ENCODE assay signal across 8 mouse cellular contexts in genomic region chr17:80224326-80225116, GRCm38 (mm10). TPM values are rescaled to one million over a fixed set of nuclear protein-coding genes. Genes with fewer than 3 reads are reported as not detected.
A peak's percentile ranks its signal among the peaks of the same experiment; 100 is the strongest.
DNase-seq lines count a peak whose midpoint lies in the region; ATAC-seq lines count a peak whose summit lies in the region.

Gene Gemin6, plus strand, starts transcription at chr17:80224441.

- peak; percentile 97 for ATAC-seq in intestine, embryonic 14.5 days (replicated peaks; ENCODE audit: low FRiP score, low TSS enrichment, low read depth)

- H3K4me1 ChIP-seq in intestine, embryonic 14.5 days (replicated peaks; ENCODE audit: control insufficient read depth, insufficient read depth, low read length) = 0 out of 2 replicates have a peak, but pooled peaks cover 3% of the 10 kb centered on the region

- H3K9me3 ChIP-seq in intestine, embryonic 14.5 days (ENCODE audit: control insufficient read depth, low read length) = no peaks in the 10 kb centered on the region

- H3K27ac ChIP-seq in intestine, embryonic 14.5 days (ENCODE audit: low read depth) = peak within 1 kb of the TSS; percentile 94

- H3K27me3 ChIP-seq in intestine, embryonic 14.5 days (replicated peaks; ENCODE audit: control insufficient read depth, insufficient read depth, low read length) = no peaks in the 10 kb centered on the region

- peak within 1 kb of the TSS; percentile 67 for H3K4me3 ChIP-seq in intestine, embryonic 14.5 days (ENCODE audit: low read depth, low read length)

- peaks cover 12% of the 10 kb centered on the region; the same call in 1 of the 2 replicates for H3K36me3 ChIP-seq in intestine, embryonic 14.5 days (ENCODE audit: control insufficient read depth, insufficient read depth, low read length)

- peak within 1 kb of the TSS; percentile 76 for H3K4me2 ChIP-seq in intestine, embryonic 14.5 days (ENCODE audit: low read length)

- DNase-seq in adrenal gland, adult (ENCODE audit: inconsistent age in 2 of 2, low spot score in 1 of 2) = peak; percentile 88 to 96
- DNase-seq in embryo, embryonic 10.5 days (ENCODE audit: low spot score) = peak; percentile 97
- DNase-seq in gastrocnemius, postnatal 14 days = peak; percentile 73
- DNase-seq in intestine, embryonic 14.5 days (ENCODE audit: low spot score) = peak; percentile 90
- DNase-seq in left cerebral cortex, postnatal 14 days (ENCODE audit: low spot score in 2 of 2) = peak; percentile 85 to 88
- DNase-seq in mesoderm, embryonic 11.5 days (ENCODE audit: low read depth, low spot score) = peak; percentile 92
- DNase-seq in right cerebral cortex, postnatal 36 days (ENCODE audit: low spot score in 2 of 2) = peak; percentile 80 to 91
- peak; percentile 93 for DNase-seq in yolk sac, embryonic 10.5 days (ENCODE audit: low spot score)

- H3K9ac ChIP-seq in intestine, embryonic 14.5 days (ENCODE audit: low read length) = peak within 1 kb of the TSS; percentile 76

- intact Hi-C loops in gastrocnemius, postnatal 14 days (cut with DNase I; ENCODE audit: low total_unique reads) = no loop called here
- intact Hi-C loops in left cerebral cortex, postnatal 14 days (cut with DNase I) = loop anchor here (2.0 kb wide), 1 partner anchor 18 kb away; the partner anchor contains the start of genes Srsf7 and Ttc39d

- WGBS in intestine, embryonic 14.5 days = under 1% methylated on average over 33 of the region's 33 CpGs

RNA-seq across cellular contexts. Expression of gene Gemin6, which starts in this region (rescaled TPM):
- 1 to 10 TPM; 5.3 to 5.5 TPM for total RNA-seq in gastrocnemius, postnatal 14 days (2021)
- polyA plus RNA-seq in intestine, embryonic 14.5 days (2014; fragmentation: Nextera tagmentation; extraction: Ambion mirVana) = 49.7 and 49.8 TPM in 2 replicates
- 1 to 10 TPM; 4.6 to 4.9 TPM for total RNA-seq in left cerebral cortex, postnatal 14 days (2021)

Comparison
In these comparisons a context has a peak if more than half of its experiments do, and no peak if none do; other contexts are left out.
1. Peak in every context shown above with its lines: DNase-seq, ATAC-seq, H3K4me3 ChIP-seq and H3K27ac ChIP-seq.